Mouse (Mus musculus) C2C12 (cell line): ENCODE measurements around the gene Myocos. TPM values are rescaled to one million over a fixed set of nuclear protein-coding genes. Genes with fewer than 3 reads are reported as not detected.
"Not testable (repeated sequence)": the region's sequence is repeated elsewhere in the genome, so short reads cannot be mapped to it uniquely, and the experiment has no call there.

Experiments
- H3K27me3 ChIP-seq: one replicate; pipeline ENCODE4 v1.6.1; 2011; ENCODE audit not compliant: control insufficient read depth, insufficient read depth, insufficient read length
- H3K36me3 ChIP-seq: one replicate; pipeline ENCODE4 v1.6.1; 2011; ENCODE audit not compliant: control insufficient read depth, insufficient read depth
- H3K4me3 ChIP-seq: one replicate; pipeline ENCODE4 v1.5.1; 2011; ENCODE audit warnings: mild to moderate bottlenecking, control low read depth; ENCODE audit not compliant: poor library complexity, insufficient read depth, severe bottlenecking
- H3K79me2 ChIP-seq: one replicate; pipeline ENCODE4 v1.6.1; 2011; ENCODE audit not compliant: control insufficient read depth, insufficient read depth
- H3K79me3 ChIP-seq: one replicate; pipeline ENCODE4 v1.6.1; 2011; ENCODE audit warnings: low read depth, control low read depth
- H3ac ChIP-seq: one replicate; pipeline ENCODE3; 2011; ENCODE audit warnings: low read depth; ENCODE audit not compliant: control insufficient read depth, insufficient read length
- CEBPB ChIP-seq: IDR thresholded peaks from one replicate; pipeline ENCODE4 v1.6.1; 2011; ENCODE audit warnings: low read depth, mild to moderate bottlenecking, control low read depth, moderate library complexity
- CTCF ChIP-seq: IDR thresholded peaks from one replicate; pipeline ENCODE4 v1.5.1; 2011; ENCODE audit not compliant: control insufficient read depth, insufficient read depth, insufficient read length
- FOSL1 ChIP-seq: IDR thresholded peaks from one replicate; pipeline ENCODE4 v1.8.0; 2011; ENCODE audit warnings: mild to moderate bottlenecking, low read length; ENCODE audit not compliant: poor library complexity, insufficient read depth, severe bottlenecking
- MAX ChIP-seq: IDR thresholded peaks from one replicate; pipeline ENCODE4 v1.6.1; 2011; ENCODE audit warnings: mild to moderate bottlenecking, control low read depth
- MYOD1 ChIP-seq: IDR thresholded peaks from one replicate; pipeline ENCODE4 v1.6.1; 2011; ENCODE audit warnings: low read depth; ENCODE audit not compliant: control insufficient read depth, insufficient read length
- MYOG ChIP-seq: IDR thresholded peaks from one replicate; pipeline ENCODE4 v1.6.1; 2011; ENCODE audit not compliant: control insufficient read depth, insufficient read length; ENCODE audit errors: extremely low read depth
- USF1 ChIP-seq: IDR thresholded peaks from one replicate; pipeline ENCODE4 v1.6.1; 2011; ENCODE audit warnings: low read depth, mild to moderate bottlenecking, control low read depth, moderate library complexity
- polyA plus RNA-seq: library from polyadenylated mRNA; unstranded; fragments of >200 nt; fragmentation: generic; extraction: Trizol; gene quantifications from one replicate; pipeline ENCODE4 v1.2.1, GENCODE M21; 2012; ENCODE audit warnings: missing spikeins

Gene Myocos
- polyA plus RNA-seq, 1 experiment: not detected

GRCm38 (mm10) chr1:162639051-162639750 is 18.8 kb downstream of the Myocos start, which contains the start of gene Myoc:
TSS of gene Myoc (plus strand) at chr1:162639155.
- H3K79me3 ChIP-seq: no peaks in the 10 kb centered on the region
- H3K27me3 ChIP-seq: peaks cover 17% of the 10 kb centered on the region
- TF ChIP-seq MYOD1: no peak
- no peak for TF ChIP-seq USF1
- TF ChIP-seq CTCF: no peak
- no peak for TF ChIP-seq MAX
- TF ChIP-seq FOSL1: no peak
- no peak for TF ChIP-seq MYOG
- TF ChIP-seq CEBPB: no peak
- no peak within 1 kb of the TSS for H3ac ChIP-seq
- no peaks in the 10 kb centered on the region for H3K79me2 ChIP-seq
- H3K4me3 ChIP-seq: no peak within 1 kb of the TSS
- no peaks in the 10 kb centered on the region for H3K36me3 ChIP-seq

- Histone ChIP-seq H3K79me3 (no peaks in the 10 kb centered on the region), H3K4me3 (no peak overlapping the region), H3K36me3 (no peaks in the 10 kb centered on the region), H3K27me3 (peaks cover 17% of the 10 kb centered on the region), H3K79me2 (no peaks in the 10 kb centered on the region), H3ac (no peak overlapping the region)
- no peak for TF ChIP-seq CEBPB
- no peak for TF ChIP-seq CTCF
- no peak for TF ChIP-seq FOSL1
- no peak for TF ChIP-seq MYOG
- no peak for TF ChIP-seq MYOD1
- TF ChIP-seq MAX: no peak
- TF ChIP-seq USF1: no peak
These were observed 19.5 kb downstream of the Myocos start for GRCm38 (mm10) chr1:162638535-162638934.

DNA sequence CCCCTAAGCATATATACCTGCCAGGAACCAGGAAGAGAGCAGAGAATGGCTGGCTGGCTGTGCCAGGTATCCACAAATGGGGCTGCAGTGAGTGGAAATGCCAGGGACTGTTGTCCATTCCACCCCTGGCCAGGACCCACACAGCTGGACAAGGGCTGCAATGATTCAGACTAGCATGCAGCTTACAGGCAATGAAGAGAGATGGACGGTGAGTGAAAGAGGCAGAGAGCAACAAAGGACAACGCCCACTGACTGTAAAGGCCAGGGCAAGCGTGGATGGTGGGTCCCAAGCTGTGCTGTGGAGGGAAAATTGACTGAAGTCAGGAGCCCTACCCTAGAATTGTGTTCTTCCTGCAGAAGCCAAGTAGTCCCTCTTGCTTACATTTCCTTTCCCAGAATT is 21.5 kb downstream of the Myocos start:
- H3K36me3 ChIP-seq: no peaks in the 10 kb centered on the region
- TF ChIP-seq MAX (no peak), FOSL1 (no peak), USF1 (no peak), MYOD1 (no peak), CTCF (no peak), CEBPB (no peak), MYOG (no peak)
- H3K79me3 ChIP-seq: no peaks in the 10 kb centered on the region
- H3K79me2 ChIP-seq: no peaks in the 10 kb centered on the region
- peaks cover 17% of the 10 kb centered on the region for H3K27me3 ChIP-seq
- H3ac ChIP-seq: no peak overlapping the region
- H3K4me3 ChIP-seq: no peak overlapping the region

DNA sequence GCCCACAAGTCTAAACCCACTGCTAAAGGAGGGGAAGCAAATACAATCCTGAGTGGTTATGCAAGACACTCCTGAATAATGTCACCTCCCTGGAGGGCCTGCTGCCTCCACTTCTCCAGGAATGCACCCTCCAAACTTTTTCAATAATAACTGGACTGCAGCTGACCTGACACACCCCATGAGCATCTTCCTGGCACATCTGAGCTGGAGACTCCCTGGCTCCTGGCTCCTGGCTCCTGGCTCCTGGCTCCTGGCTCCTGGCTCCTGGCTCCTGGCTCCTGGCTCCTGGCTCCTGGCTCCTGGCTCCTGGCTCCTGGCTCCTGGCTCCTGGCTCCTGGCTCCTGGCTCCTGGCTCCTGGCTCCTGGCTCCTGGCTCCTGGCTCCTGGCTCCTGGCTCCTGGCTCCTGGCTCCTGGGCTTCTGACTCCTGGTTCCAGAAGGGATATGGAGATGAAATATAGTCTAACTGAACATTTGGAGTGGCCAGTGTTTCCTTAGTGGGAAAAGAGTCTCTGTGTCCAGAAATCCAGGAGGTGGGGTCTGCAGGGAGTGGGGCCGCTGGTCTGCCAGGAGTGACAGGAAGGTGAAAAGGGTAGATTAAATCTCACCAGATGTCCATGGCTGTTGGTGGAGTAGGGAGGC is 22.6 kb downstream of the Myocos start:
- not testable (repeated sequence) for H3K36me3 ChIP-seq, H3K79me2 ChIP-seq, H3K79me3 ChIP-seq, H3ac ChIP-seq, H3K4me3 ChIP-seq
- H3K27me3 ChIP-seq: peaks cover 17% of the 10 kb centered on the region

DNA sequence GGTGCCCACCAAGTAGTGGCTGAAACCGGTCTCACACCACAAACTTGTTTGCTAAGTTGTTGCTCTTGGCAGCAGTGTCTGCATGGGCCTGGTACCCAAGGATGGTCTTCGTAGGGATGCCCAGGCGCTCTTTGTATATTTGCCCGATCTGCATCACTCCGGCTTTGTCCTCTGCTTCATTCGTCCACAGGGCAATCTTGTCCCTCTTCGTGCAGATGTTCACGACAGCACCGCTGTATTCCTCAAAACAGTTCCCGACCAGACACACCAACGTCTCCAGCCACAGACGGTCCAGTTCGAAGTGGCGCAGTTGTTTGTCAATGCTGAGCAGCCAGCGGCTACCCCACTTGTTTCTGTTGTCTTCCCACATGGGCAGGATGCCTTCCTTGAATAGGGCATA is 29.7 kb downstream of the Myocos start:
- not testable (repeated sequence) for H3K4me3 ChIP-seq, H3K27me3 ChIP-seq, H3K79me3 ChIP-seq, H3ac ChIP-seq, H3K79me2 ChIP-seq, H3K36me3 ChIP-seq

- not testable (repeated sequence) for H3K4me3 ChIP-seq, H3ac ChIP-seq, H3K27me3 ChIP-seq, H3K79me2 ChIP-seq, H3K79me3 ChIP-seq, H3K36me3 ChIP-seq
These were observed 30.2 kb downstream of the Myocos start for GRCm38 (mm10) chr1:162627821-162628220.
